Mouse (Mus musculus) liver, embryonic 12.5 days (tissue): ENCODE data around the gene Tanc1. TPM values are rescaled to one million over a fixed set of nuclear protein-coding genes. Genes with fewer than 3 reads are reported as not detected.

ENCODE experiments used
- ATAC-seq: fragments of 200-750 bp; cut with Nextera tagmentation; 2 replicates; pipeline ENCODE4 v1.8.0; 2017; ENCODE audit warnings: moderate number of reproducible peaks, mild to moderate bottlenecking, moderate library complexity
- H3K27ac ChIP-seq: fragments of 300-500 bp; sonication (generic); 2 replicates; pipeline ENCODE4 v1.5.1; 2016; ENCODE audit warnings: mild to moderate bottlenecking
- H3K27me3 ChIP-seq: fragments of 300-500 bp; sonication (generic); replicated peaks from 2 replicates; pipeline ENCODE4 v1.6.1; 2016; ENCODE audit warnings: mild to moderate bottlenecking, moderate library complexity
- H3K36me3 ChIP-seq: fragments of 300-500 bp; sonication (generic); 2 replicates; pipeline ENCODE4 v1.6.1; 2016; ENCODE audit warnings: mild to moderate bottlenecking, moderate library complexity
- H3K4me1 ChIP-seq: fragments of 300-500 bp; sonication (generic); 2 replicates; pipeline ENCODE4 v1.6.1; 2016
- H3K4me2 ChIP-seq: fragments of 300-500 bp; sonication (generic); 2 replicates; pipeline ENCODE4 v1.6.1; 2016; ENCODE audit warnings: mild to moderate bottlenecking, moderate library complexity
- H3K4me3 ChIP-seq: fragments of 300-500 bp; sonication (generic); 2 replicates; pipeline ENCODE4 v1.5.1; 2016; ENCODE audit warnings: mild to moderate bottlenecking, moderate library complexity
- H3K9ac ChIP-seq: fragments of 300-500 bp; sonication (generic); 2 replicates; pipeline ENCODE4 v1.6.1; 2016; ENCODE audit warnings: mild to moderate bottlenecking, moderate library complexity
- H3K9me3 ChIP-seq: fragments of 300-500 bp; sonication (generic); replicated peaks from 2 replicates; pipeline ENCODE4 v1.6.1; 2016; ENCODE audit warnings: mild to moderate bottlenecking, moderate library complexity
- WGBS: fragments of 180-500 bp; shearing (Covaris S2); methylation state at CpG from one replicate; pipeline ENCODE4 v1.1.7; 2016; ENCODE audit not compliant: insufficient replicate concordance; 5-methylcytosine and 5-hydroxymethylcytosine counted together
- polyA plus RNA-seq: library from polyadenylated mRNA; unstranded; fragments of >200 nt; fragmentation: Nextera tagmentation; extraction: Ambion mirVana; gene quantifications from 2 replicates; pipeline ENCODE4 v1.2.1, GENCODE M21; 2016

Gene Tanc1
- polyA plus RNA-seq, 1 experiment from 2014 or later: 6.8 TPM

GRCm38 (mm10) chr2:59697123-59697522, 85.3 kb downstream of the Tanc1 start:
- 63% methylated on average over 3 of the region's 3 CpGs for WGBS
- Histone ChIP-seq H3K36me3 (no peaks in the 10 kb centered on the region), H3K27ac (no peak overlapping the region), H3K9me3 (no peaks in the 10 kb centered on the region), H3K27me3 (no peaks in the 10 kb centered on the region), H3K4me2 (no peak overlapping the region), H3K4me1 (peaks cover 23% of the 10 kb centered on the region), H3K4me3 (no peak overlapping the region), H3K9ac (no peak overlapping the region)
- ATAC-seq: no peak

GRCm38 (mm10) chr2:59697722-59698634, 86.1 kb downstream of the Tanc1 start:
- Histone ChIP-seq H3K4me3 (no peak overlapping the region), H3K27me3 (no peaks in the 10 kb centered on the region), H3K27ac (no peak overlapping the region), H3K36me3 (no peaks in the 10 kb centered on the region), H3K4me1 (peaks cover 22% of the 10 kb centered on the region), H3K4me2 (peak overlapping the region; percentile 46), H3K9ac (no peak overlapping the region), H3K9me3 (no peaks in the 10 kb centered on the region)
- 8% methylated on average over 16 of the region's 16 CpGs for WGBS
- ATAC-seq: peak; percentile 86

GRCm38 (mm10) chr2:59698635-59699300, 86.9 kb downstream of the Tanc1 start:
- peaks cover 21% of the 10 kb centered on the region for H3K4me1 ChIP-seq
- H3K27me3 ChIP-seq: no peaks in the 10 kb centered on the region
- ATAC-seq: no peak
- H3K36me3 ChIP-seq: no peaks in the 10 kb centered on the region
- no peak overlapping the region for H3K9ac ChIP-seq
- H3K27ac ChIP-seq: no peak overlapping the region
- H3K4me3 ChIP-seq: no peak overlapping the region
- no peaks in the 10 kb centered on the region for H3K9me3 ChIP-seq
- 57% methylated on average over 7 of the region's 7 CpGs for WGBS
- H3K4me2 ChIP-seq: 0 out of 2 replicates have a peak overlapping the region, but pooled peaks have one; percentile 46

GRCm38 (mm10) chr2:59699893-59700292, 88.1 kb downstream of the Tanc1 start:
- H3K36me3 ChIP-seq: no peaks in the 10 kb centered on the region
- H3K27ac ChIP-seq: no peak overlapping the region
- H3K27me3 ChIP-seq: no peaks in the 10 kb centered on the region
- H3K4me2 ChIP-seq: no peak overlapping the region
- no peaks in the 10 kb centered on the region for H3K9me3 ChIP-seq
- ATAC-seq: no peak
- no peak overlapping the region for H3K4me3 ChIP-seq
- H3K9ac ChIP-seq: no peak overlapping the region
- peaks cover 21% of the 10 kb centered on the region for H3K4me1 ChIP-seq
- WGBS: 83% methylated on average over 9 of the region's 9 CpGs

GRCm38 (mm10) chr2:59705221-59705620, 93.4 kb downstream of the Tanc1 start:
- WGBS: 75% methylated on average over 12 of the region's 12 CpGs
- H3K9me3 ChIP-seq: no peaks in the 10 kb centered on the region
- H3K27me3 ChIP-seq: no peaks in the 10 kb centered on the region
- ATAC-seq: no peak
- H3K4me2 ChIP-seq: no peak overlapping the region
- peaks cover 6% of the 10 kb centered on the region; the same call in 1 of the 2 replicates for H3K4me1 ChIP-seq
- no peak overlapping the region for H3K9ac ChIP-seq
- H3K36me3 ChIP-seq: no peaks in the 10 kb centered on the region
- H3K27ac ChIP-seq: no peak overlapping the region
- H3K4me3 ChIP-seq: no peak overlapping the region

GRCm38 (mm10) chr2:59706806-59707205, 95.0 kb downstream of the Tanc1 start:
- H3K9ac ChIP-seq: no peak overlapping the region
- H3K4me3 ChIP-seq: no peak overlapping the region
- WGBS: 53% methylated on average over 12 of the region's 12 CpGs
- peaks cover 6% of the 10 kb centered on the region; the same call in 1 of the 2 replicates for H3K4me1 ChIP-seq
- no peaks in the 10 kb centered on the region for H3K27me3 ChIP-seq
- ATAC-seq: 0 out of 2 replicates have a peak, but pooled peaks have one; percentile 13
- H3K4me2 ChIP-seq: no peak overlapping the region
- H3K36me3 ChIP-seq: no peaks in the 10 kb centered on the region
- no peaks in the 10 kb centered on the region for H3K9me3 ChIP-seq
- H3K27ac ChIP-seq: no peak overlapping the region

- Histone ChIP-seq H3K9me3 (no peaks in the 10 kb centered on the region), H3K9ac (no peak overlapping the region), H3K4me1 (peaks cover 6% of the 10 kb centered on the region; the same call in 1 of the 2 replicates), H3K27me3 (no peaks in the 10 kb centered on the region), H3K4me2 (no peak overlapping the region), H3K27ac (no peak overlapping the region), H3K36me3 (no peaks in the 10 kb centered on the region), H3K4me3 (no peak overlapping the region)
- 60% methylated on average over 13 of the region's 13 CpGs for WGBS
- no peak for ATAC-seq
Observed at GRCm38 (mm10) chr2:59707922-59708706, 96.3 kb downstream of the Tanc1 start.

GRCm38 (mm10) chr2:59710771-59711170, 98.9 kb downstream of the Tanc1 start:
- Histone ChIP-seq H3K9me3 (no peaks in the 10 kb centered on the region), H3K27me3 (no peaks in the 10 kb centered on the region), H3K4me2 (no peak overlapping the region), H3K36me3 (no peaks in the 10 kb centered on the region), H3K9ac (no peak overlapping the region), H3K27ac (no peak overlapping the region), H3K4me1 (peaks cover 6% of the 10 kb centered on the region; the same call in 1 of the 2 replicates), H3K4me3 (no peak overlapping the region)
- WGBS: 70% methylated on average over 6 of the region's 6 CpGs
- no peak for ATAC-seq

GRCm38 (mm10) chr2:59711992-59712391, 100.2 kb downstream of the Tanc1 start:
- 78% methylated on average over 8 of the region's 8 CpGs for WGBS

GRCm38 (mm10) chr2:59712484-59712883, 100.6 kb downstream of the Tanc1 start:
- Histone ChIP-seq H3K4me1 (peaks cover 5% of the 10 kb centered on the region; the same call in 1 of the 2 replicates), H3K4me2 (no peak overlapping the region), H3K27ac (no peak overlapping the region), H3K9me3 (no peaks in the 10 kb centered on the region), H3K27me3 (no peaks in the 10 kb centered on the region), H3K9ac (no peak overlapping the region), H3K36me3 (no peaks in the 10 kb centered on the region), H3K4me3 (no peak overlapping the region)
- WGBS: 74% methylated on average over 9 of the region's 9 CpGs
- ATAC-seq: no peak

More at GRCm38 (mm10) chr2:59711992-59712391, 100.2 kb downstream of the Tanc1 start:
- Histone ChIP-seq H3K9me3 (no peaks in the 10 kb centered on the region), H3K27me3 (no peaks in the 10 kb centered on the region), H3K4me3 (no peak overlapping the region), H3K4me2 (no peak overlapping the region), H3K36me3 (no peaks in the 10 kb centered on the region), H3K4me1 (peaks cover 6% of the 10 kb centered on the region; the same call in 1 of the 2 replicates), H3K27ac (no peak overlapping the region), H3K9ac (no peak overlapping the region)
- ATAC-seq: no peak

GRCm38 (mm10) chr2:59713626-59714556, 102.0 kb downstream of the Tanc1 start:
- no peak overlapping the region for H3K4me3 ChIP-seq
- no peak overlapping the region for H3K27ac ChIP-seq
- 69% methylated on average over 9 of the region's 9 CpGs for WGBS
- H3K27me3 ChIP-seq: no peaks in the 10 kb centered on the region
- no peaks in the 10 kb centered on the region for H3K9me3 ChIP-seq
- no peaks in the 10 kb centered on the region for H3K36me3 ChIP-seq
- no peak for ATAC-seq
- 0 out of 2 replicates have a peak, but pooled peaks cover 8% of the 10 kb centered on the region for H3K4me1 ChIP-seq
- H3K4me2 ChIP-seq: no peak overlapping the region
- no peak overlapping the region for H3K9ac ChIP-seq
